Mouse (Mus musculus): ENCODE data around the gene B3galt5. TPM values are rescaled to one million over a fixed set of nuclear protein-coding genes. Genes with fewer than 3 reads are reported as not detected.

B3galt5 gene
- polyA plus RNA-seq, 1 experiment from 2014 or later = 6.4 TPM

GRCm38 (mm10) chr16:96280719-96281605 lies 45.4 kb downstream of the B3galt5 start:
- Histone ChIP-seq H3K9ac (ENCODE audit: low read depth, low read length) (peak overlapping the region; percentile 77), H3K27me3 (replicated peaks; ENCODE audit: control insufficient read depth, insufficient read depth, low read length) (no peaks in the 10 kb centered on the region; the same call in 1 of the 2 replicates), H3K4me1 (ENCODE audit: control insufficient read depth, insufficient read depth, low read depth, low read length) (peaks cover 11% of the 10 kb centered on the region), H3K27ac (ENCODE audit: low read depth, low read length) (peak overlapping the region; percentile 73), H3K9me3 (ENCODE audit: control insufficient read depth, low read length) (no peaks in the 10 kb centered on the region), H3K4me3 (ENCODE audit: low read length) (peak overlapping the region; percentile 60), H3K4me2 (ENCODE audit: low read length) (peak overlapping the region; percentile 94), H3K36me3 (ENCODE audit: control insufficient read depth, insufficient read depth, low read length) (no peaks in the 10 kb centered on the region)
- WGBS = 1% methylated on average over 38 of the region's 38 CpGs
- peak; percentile 85 for ATAC-seq

GRCm38 (mm10) chr16:96282566-96282965 lies 47.0 kb downstream of the B3galt5 start:
- no peak overlapping the region for H3K9ac ChIP-seq (ENCODE audit: low read depth, low read length)
- H3K4me1 ChIP-seq (ENCODE audit: control insufficient read depth, insufficient read depth, low read depth, low read length) = peaks cover 11% of the 10 kb centered on the region
- WGBS = 95% methylated on average over 9 of the region's 9 CpGs
- H3K4me3 ChIP-seq (ENCODE audit: low read length) = no peak overlapping the region
- no peak for ATAC-seq
- no peaks in the 10 kb centered on the region for H3K27me3 ChIP-seq (replicated peaks; ENCODE audit: control insufficient read depth, insufficient read depth, low read length)
- no peaks in the 10 kb centered on the region for H3K36me3 ChIP-seq (ENCODE audit: control insufficient read depth, insufficient read depth, low read length)
- no peak overlapping the region for H3K27ac ChIP-seq (ENCODE audit: low read depth, low read length)
- no peaks in the 10 kb centered on the region for H3K9me3 ChIP-seq (ENCODE audit: control insufficient read depth, low read length)
- peak overlapping the region; percentile 20; the same call in 1 of the 2 replicates for H3K4me2 ChIP-seq (ENCODE audit: low read length)

GRCm38 (mm10) chr16:96291885-96292284 lies 56.3 kb downstream of the B3galt5 start:
- H3K27ac ChIP-seq (ENCODE audit: low read depth, low read length) = no peak overlapping the region
- no peaks in the 10 kb centered on the region for H3K4me1 ChIP-seq (ENCODE audit: control insufficient read depth, insufficient read depth, low read depth, low read length)
- WGBS = 75% methylated on average over 9 of the region's 9 CpGs
- no peak for ATAC-seq
- no peaks in the 10 kb centered on the region for H3K27me3 ChIP-seq (replicated peaks; ENCODE audit: control insufficient read depth, insufficient read depth, low read length)
- no peak overlapping the region for H3K4me3 ChIP-seq (ENCODE audit: low read length)
- no peaks in the 10 kb centered on the region for H3K36me3 ChIP-seq (ENCODE audit: control insufficient read depth, insufficient read depth, low read length)
- H3K9me3 ChIP-seq (ENCODE audit: control insufficient read depth, low read length) = no peaks in the 10 kb centered on the region
- H3K9ac ChIP-seq (ENCODE audit: low read depth, low read length) = no peak overlapping the region
- H3K4me2 ChIP-seq (ENCODE audit: low read length) = no peak overlapping the region

GRCm38 (mm10) chr16:96292530-96293173 lies 57.1 kb downstream of the B3galt5 start:
- no peak overlapping the region for H3K27ac ChIP-seq (ENCODE audit: low read depth, low read length)
- no peak overlapping the region for H3K4me3 ChIP-seq (ENCODE audit: low read length)
- no peak overlapping the region for H3K9ac ChIP-seq (ENCODE audit: low read depth, low read length)
- H3K36me3 ChIP-seq (ENCODE audit: control insufficient read depth, insufficient read depth, low read length) = no peaks in the 10 kb centered on the region
- no peaks in the 10 kb centered on the region for H3K27me3 ChIP-seq (replicated peaks; ENCODE audit: control insufficient read depth, insufficient read depth, low read length)
- no peaks in the 10 kb centered on the region for H3K9me3 ChIP-seq (ENCODE audit: control insufficient read depth, low read length)
- no peaks in the 10 kb centered on the region for H3K4me1 ChIP-seq (ENCODE audit: control insufficient read depth, insufficient read depth, low read depth, low read length)
- WGBS = 61% methylated on average over 15 of the region's 15 CpGs
- no peak overlapping the region for H3K4me2 ChIP-seq (ENCODE audit: low read length)
- ATAC-seq = no peak

- H3K36me3 ChIP-seq (ENCODE audit: control insufficient read depth, insufficient read depth, low read length) = no peaks in the 10 kb centered on the region
- H3K9ac ChIP-seq (ENCODE audit: low read depth, low read length) = no peak overlapping the region
- ATAC-seq = no peak
- H3K27me3 ChIP-seq (replicated peaks; ENCODE audit: control insufficient read depth, insufficient read depth, low read length) = no peaks in the 10 kb centered on the region
- H3K4me3 ChIP-seq (ENCODE audit: low read length) = no peak overlapping the region
- H3K4me2 ChIP-seq (ENCODE audit: low read length) = no peak overlapping the region
- H3K27ac ChIP-seq (ENCODE audit: low read depth, low read length) = no peak overlapping the region
- H3K4me1 ChIP-seq (ENCODE audit: control insufficient read depth, insufficient read depth, low read depth, low read length) = no peaks in the 10 kb centered on the region
- no peaks in the 10 kb centered on the region for H3K9me3 ChIP-seq (ENCODE audit: control insufficient read depth, low read length)
These were observed 62.5 kb downstream of the B3galt5 start for GRCm38 (mm10) chr16:96298075-96298474.

GRCm38 (mm10) chr16:96298574-96298973 lies 63.0 kb downstream of the B3galt5 start:
- Histone ChIP-seq H3K27ac (ENCODE audit: low read depth, low read length) (no peak overlapping the region), H3K4me2 (ENCODE audit: low read length) (no peak overlapping the region), H3K36me3 (ENCODE audit: control insufficient read depth, insufficient read depth, low read length) (no peaks in the 10 kb centered on the region), H3K27me3 (replicated peaks; ENCODE audit: control insufficient read depth, insufficient read depth, low read length) (no peaks in the 10 kb centered on the region), H3K4me3 (ENCODE audit: low read length) (no peak overlapping the region), H3K9me3 (ENCODE audit: control insufficient read depth, low read length) (no peaks in the 10 kb centered on the region), H3K4me1 (ENCODE audit: control insufficient read depth, insufficient read depth, low read depth, low read length) (no peaks in the 10 kb centered on the region), H3K9ac (ENCODE audit: low read depth, low read length) (no peak overlapping the region)
- 64% methylated on average over 3 of the region's 3 CpGs for WGBS
- no peak for ATAC-seq

- no peaks in the 10 kb centered on the region for H3K9me3 ChIP-seq (ENCODE audit: control insufficient read depth, low read length)
- H3K4me1 ChIP-seq (ENCODE audit: control insufficient read depth, insufficient read depth, low read depth, low read length) = peaks cover 2% of the 10 kb centered on the region; the same call in 1 of the 2 replicates
- H3K27ac ChIP-seq (ENCODE audit: low read depth, low read length) = no peak overlapping the region
- 69% methylated on average over 4 of the region's 4 CpGs for whole genome bisulfite sequencing
- no peak overlapping the region for H3K9ac ChIP-seq (ENCODE audit: low read depth, low read length)
- H3K27me3 ChIP-seq (replicated peaks; ENCODE audit: control insufficient read depth, insufficient read depth, low read length) = no peaks in the 10 kb centered on the region
- no peak overlapping the region for H3K4me2 ChIP-seq (ENCODE audit: low read length)
- ATAC-seq = no peak
- H3K36me3 ChIP-seq (ENCODE audit: control insufficient read depth, insufficient read depth, low read length) = no peaks in the 10 kb centered on the region
- no peak overlapping the region for H3K4me3 ChIP-seq (ENCODE audit: low read length)
These were observed 67.8 kb downstream of the B3galt5 start for GRCm38 (mm10) chr16:96303356-96303755.

- H3K4me1 ChIP-seq (ENCODE audit: control insufficient read depth, insufficient read depth, low read depth, low read length) = peaks cover 2% of the 10 kb centered on the region; the same call in 1 of the 2 replicates
- H3K4me3 ChIP-seq (ENCODE audit: low read length) = no peak overlapping the region
- H3K27me3 ChIP-seq (replicated peaks; ENCODE audit: control insufficient read depth, insufficient read depth, low read length) = no peaks in the 10 kb centered on the region
- H3K4me2 ChIP-seq (ENCODE audit: low read length) = no peak overlapping the region
- H3K9me3 ChIP-seq (ENCODE audit: control insufficient read depth, low read length) = no peaks in the 10 kb centered on the region
- H3K9ac ChIP-seq (ENCODE audit: low read depth, low read length) = no peak overlapping the region
- H3K36me3 ChIP-seq (ENCODE audit: control insufficient read depth, insufficient read depth, low read length) = no peaks in the 10 kb centered on the region
- ATAC-seq = no peak
- H3K27ac ChIP-seq (ENCODE audit: low read depth, low read length) = no peak overlapping the region
These were observed 68.8 kb downstream of the B3galt5 start for GRCm38 (mm10) chr16:96304438-96304837.

- H3K36me3 ChIP-seq (ENCODE audit: control insufficient read depth, insufficient read depth, low read length) = no peaks in the 10 kb centered on the region
- no peak overlapping the region for H3K27ac ChIP-seq (ENCODE audit: low read depth, low read length)
- no peak overlapping the region for H3K4me3 ChIP-seq (ENCODE audit: low read length)
- no peak overlapping the region for H3K9ac ChIP-seq (ENCODE audit: low read depth, low read length)
- no peak overlapping the region for H3K4me2 ChIP-seq (ENCODE audit: low read length)
- ATAC-seq = no peak
- H3K4me1 ChIP-seq (ENCODE audit: control insufficient read depth, insufficient read depth, low read depth, low read length) = peaks cover 2% of the 10 kb centered on the region; the same call in 1 of the 2 replicates
- no peaks in the 10 kb centered on the region for H3K27me3 ChIP-seq (replicated peaks; ENCODE audit: control insufficient read depth, insufficient read depth, low read length)
- no peaks in the 10 kb centered on the region for H3K9me3 ChIP-seq (ENCODE audit: control insufficient read depth, low read length)
- 82% methylated on average over 4 of the region's 4 CpGs for WGBS
These were observed 71.3 kb downstream of the B3galt5 start for GRCm38 (mm10) chr16:96306905-96307304.

All from hindbrain, embryonic 16.5 days (tissue).